Mouse (Mus musculus) brain, embryonic 14.5 days (tissue): ENCODE measurements around the gene Abhd2.

Experiments used
- CTCF ChIP-seq: fragments of 200-500 bp; IDR thresholded peaks from 2 replicates; pipeline ENCODE4 v1.5.1; 2012; ENCODE audit warnings: inconsistent platforms, mild to moderate bottlenecking, moderate library complexity, borderline replicate concordance; ENCODE audit not compliant: insufficient read depth, insufficient read length; ENCODE audit errors: extremely low read depth
- POLR2A ChIP-seq: fragments of 200-500 bp; IDR thresholded peaks from 2 replicates; pipeline ENCODE4 v1.6.1; 2012; ENCODE audit warnings: mild to moderate bottlenecking, inconsistent platforms, borderline replicate concordance; ENCODE audit not compliant: poor library complexity, insufficient read depth, insufficient read length, severe bottlenecking; ENCODE audit errors: extremely low read depth

- no peak for TF ChIP-seq POLR2A
- TF ChIP-seq CTCF = no peak
Measured at GRCm38 (mm10) chr7:79390141-79390708, 117.2 kb downstream of the Abhd2 start.
